Mouse (Mus musculus) forebrain, embryonic 10.5 days (tissue): ENCODE results near the gene Ptpn22. TPM values are rescaled to one million over a fixed set of nuclear protein-coding genes. Genes with fewer than 3 reads are reported as not detected.

Source experiments
- DNase-seq: peaks from one replicate; pipeline ENCODE4 v3.0.0-alpha.2; 2017; ENCODE audit warnings: low spot score; ENCODE audit errors: extremely low spot score
- H3K27ac ChIP-seq: fragments of 300-500 bp; sonication (generic); 2 replicates; pipeline ENCODE4 v1.5.1; 2016; ENCODE audit warnings: mild to moderate bottlenecking
- H3K27me3 ChIP-seq: fragments of 300-500 bp; sonication (generic); 2 replicates; pipeline ENCODE4 v1.6.1; 2016; ENCODE audit warnings: mild to moderate bottlenecking; ENCODE audit not compliant: poor library complexity, severe bottlenecking
- H3K36me3 ChIP-seq: fragments of 300-500 bp; sonication (generic); replicated peaks from 2 replicates; pipeline ENCODE4 v1.6.1; 2016; ENCODE audit warnings: mild to moderate bottlenecking, moderate library complexity
- H3K4me1 ChIP-seq: fragments of 300-500 bp; sonication (generic); 2 replicates; pipeline ENCODE4 v1.6.1; 2016
- H3K4me3 ChIP-seq: fragments of 300-500 bp; sonication (generic); 2 replicates; pipeline ENCODE4 v1.5.1; 2016; ENCODE audit warnings: mild to moderate bottlenecking, moderate library complexity
- H3K9me3 ChIP-seq: fragments of 300-500 bp; sonication (generic); 2 replicates; pipeline ENCODE4 v1.6.1; 2016; ENCODE audit warnings: mild to moderate bottlenecking, moderate library complexity
- WGBS: fragments of 180-500 bp; shearing (Covaris S2); methylation state at CpG from one replicate; pipeline ENCODE4 v1.1.7; 2016; 5-methylcytosine and 5-hydroxymethylcytosine counted together
- polyA plus RNA-seq: library from polyadenylated mRNA; unstranded; fragments of >200 nt; fragmentation: Nextera tagmentation; extraction: Ambion mirVana; gene quantifications from 2 replicates; pipeline ENCODE4 v1.2.1, GENCODE M21; 2016

Gene Ptpn22
- polyA plus RNA-seq, 1 experiment from 2014 or later, result 0.37 TPM

GRCm38 (mm10) chr3:103867424-103867971 lies 7.9 kb downstream of the Ptpn22 start:
- no peak for DNase-seq
- no peaks in the 10 kb centered on the region for H3K4me1 ChIP-seq
- H3K9me3 ChIP-seq, result no peaks in the 10 kb centered on the region
- H3K27ac ChIP-seq, result no peak overlapping the region
- no peak overlapping the region for H3K4me3 ChIP-seq
- H3K27me3 ChIP-seq, result no peaks in the 10 kb centered on the region
- 91% methylated on average over 5 of the region's 5 CpGs for WGBS
- no peaks in the 10 kb centered on the region for H3K36me3 ChIP-seq

- 80% methylated on average over 4 of the region's 4 CpGs for whole genome bisulfite sequencing
- no peak overlapping the region for H3K4me3 ChIP-seq
- H3K9me3 ChIP-seq, result no peaks in the 10 kb centered on the region
- no peaks in the 10 kb centered on the region for H3K4me1 ChIP-seq
- no peak overlapping the region for H3K27ac ChIP-seq
- no peaks in the 10 kb centered on the region for H3K27me3 ChIP-seq
- DNase-seq, result no peak
- no peaks in the 10 kb centered on the region for H3K36me3 ChIP-seq
These were observed 8.4 kb downstream of the Ptpn22 start for GRCm38 (mm10) chr3:103868008-103868407.

- no peak overlapping the region for H3K27ac ChIP-seq
- no peaks in the 10 kb centered on the region for H3K4me1 ChIP-seq
- WGBS, result 72% methylated on average over 3 of the region's 3 CpGs
- no peaks in the 10 kb centered on the region for H3K9me3 ChIP-seq
- no peak overlapping the region for H3K4me3 ChIP-seq
- no peak for DNase-seq
- H3K27me3 ChIP-seq, result no peaks in the 10 kb centered on the region
- no peaks in the 10 kb centered on the region for H3K36me3 ChIP-seq
These were observed 13.1 kb downstream of the Ptpn22 start for GRCm38 (mm10) chr3:103872663-103873098.

DNA sequence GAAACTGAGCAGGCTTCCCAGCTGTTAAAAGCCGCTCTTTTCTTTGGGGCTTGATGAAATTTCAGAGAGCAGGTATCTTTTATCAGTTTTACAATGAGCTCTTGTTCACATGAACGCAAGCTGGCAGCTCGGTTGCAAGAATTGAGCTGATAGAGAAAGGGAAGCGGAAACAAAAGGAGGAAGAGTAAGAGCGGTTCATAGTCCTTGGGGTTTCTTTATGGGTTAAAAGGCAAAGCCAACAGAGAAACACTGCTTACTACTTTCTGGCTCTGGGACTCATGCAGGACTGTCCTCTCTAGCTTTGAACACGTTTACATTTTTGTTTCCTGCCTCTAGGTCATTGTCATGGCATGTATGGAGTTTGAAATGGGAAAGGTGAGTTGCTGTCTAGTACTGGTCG lies 14.7 kb downstream of the Ptpn22 start:
- WGBS, result 82% methylated on average over 7 of the region's 7 CpGs

GRCm38 (mm10) chr3:103885946-103886345 lies 26.4 kb downstream of the Ptpn22 start:
- WGBS, result 84% methylated on average over 11 of the region's 11 CpGs
- Histone ChIP-seq H3K4me3 (no peak overlapping the region), H3K27me3 (no peaks in the 10 kb centered on the region), H3K36me3 (no peaks in the 10 kb centered on the region), H3K4me1 (no peaks in the 10 kb centered on the region), H3K9me3 (no peaks in the 10 kb centered on the region), H3K27ac (no peak overlapping the region)
- no peak for DNase-seq

More for the DNA sequence above, 14.7 kb downstream of the Ptpn22 start:
- H3K36me3 ChIP-seq, result no peaks in the 10 kb centered on the region
- H3K9me3 ChIP-seq, result no peaks in the 10 kb centered on the region
- no peaks in the 10 kb centered on the region for H3K27me3 ChIP-seq
- H3K27ac ChIP-seq, result no peak overlapping the region
- no peak overlapping the region for H3K4me3 ChIP-seq
- no peak for DNase-seq
- no peaks in the 10 kb centered on the region for H3K4me1 ChIP-seq

GRCm38 (mm10) chr3:103887581-103887980 lies 28.0 kb downstream of the Ptpn22 start:
- Histone ChIP-seq H3K4me3 (no peak overlapping the region), H3K9me3 (no peaks in the 10 kb centered on the region), H3K27me3 (no peaks in the 10 kb centered on the region), H3K36me3 (no peaks in the 10 kb centered on the region), H3K27ac (no peak overlapping the region), H3K4me1 (no peaks in the 10 kb centered on the region)
- DNase-seq, result no peak
- 44% methylated on average over 3 of the region's 3 CpGs for WGBS

DNA sequence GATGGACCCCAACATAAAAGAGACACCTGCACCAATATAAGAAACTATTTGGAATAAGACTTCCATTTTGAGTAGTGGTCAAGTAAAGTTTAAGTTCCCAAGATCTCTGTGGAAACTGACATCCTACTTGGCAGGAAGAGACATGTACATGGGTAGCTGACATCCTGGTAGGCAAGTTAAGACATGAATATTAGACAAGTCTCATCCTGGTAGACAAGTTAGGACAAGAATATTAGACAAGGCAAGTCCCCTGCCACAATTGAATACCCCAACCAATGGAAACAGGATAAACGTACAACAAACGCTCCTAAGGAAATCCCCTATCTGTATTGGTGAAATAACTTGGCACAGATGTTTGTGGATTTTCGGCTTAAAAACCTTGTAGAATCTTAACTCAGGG lies 33.8 kb downstream of the Ptpn22 start:
- Histone ChIP-seq H3K27me3 (no peaks in the 10 kb centered on the region), H3K4me1 (no peaks in the 10 kb centered on the region), H3K27ac (no peak overlapping the region), H3K4me3 (no peak overlapping the region), H3K36me3 (no peaks in the 10 kb centered on the region), H3K9me3 (no peaks in the 10 kb centered on the region)
- no peak for DNase-seq
- 88% methylated on average over 3 of the region's 3 CpGs for WGBS

DNA sequence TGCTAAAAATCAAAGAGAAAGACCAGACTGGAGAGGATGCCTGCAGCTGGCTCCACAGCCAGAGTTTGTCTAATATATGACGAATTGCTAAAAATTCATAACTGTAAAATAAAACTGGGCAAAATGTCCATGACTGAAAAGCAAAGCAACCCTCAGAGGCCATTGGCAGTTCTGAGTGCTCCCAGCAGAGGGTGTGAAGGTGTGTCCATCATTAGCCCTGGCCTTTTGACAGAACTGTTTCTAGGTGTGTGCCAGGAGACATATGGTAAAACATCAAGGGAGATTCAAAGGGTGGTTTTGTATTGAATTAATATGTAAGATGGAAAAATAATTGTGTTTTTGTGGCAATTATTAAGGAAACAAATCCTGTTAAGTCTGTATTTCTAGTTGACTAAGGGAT lies 45.1 kb downstream of the Ptpn22 start:
- Histone ChIP-seq H3K9me3 (no peaks in the 10 kb centered on the region), H3K4me1 (no peaks in the 10 kb centered on the region), H3K4me3 (no peak overlapping the region), H3K27ac (no peak overlapping the region), H3K27me3 (no peaks in the 10 kb centered on the region), H3K36me3 (no peaks in the 10 kb centered on the region)
- DNase-seq, result no peak
- 85% methylated on average over 1 of the region's 1 CpGs for WGBS

GRCm38 (mm10) chr3:103907335-103908030 lies 47.9 kb downstream of the Ptpn22 start:
- Histone ChIP-seq H3K27ac (no peak overlapping the region), H3K9me3 (no peaks in the 10 kb centered on the region), H3K36me3 (no peaks in the 10 kb centered on the region), H3K4me1 (no peaks in the 10 kb centered on the region), H3K4me3 (no peak overlapping the region), H3K27me3 (no peaks in the 10 kb centered on the region)
- 82% methylated on average over 5 of the region's 5 CpGs for WGBS
- no peak for DNase-seq

- no peaks in the 10 kb centered on the region for H3K27me3 ChIP-seq
- no peaks in the 10 kb centered on the region for H3K36me3 ChIP-seq
- no peak overlapping the region for H3K27ac ChIP-seq
- no peak for DNase-seq
- H3K4me1 ChIP-seq, result peaks cover 8% of the 10 kb centered on the region
- no peak overlapping the region for H3K4me3 ChIP-seq
- H3K9me3 ChIP-seq, result no peaks in the 10 kb centered on the region
- WGBS, result 85% methylated on average over 2 of the region's 2 CpGs
These were observed 49.2 kb downstream of the Ptpn22 start for GRCm38 (mm10) chr3:103908781-103909180.

DNA sequence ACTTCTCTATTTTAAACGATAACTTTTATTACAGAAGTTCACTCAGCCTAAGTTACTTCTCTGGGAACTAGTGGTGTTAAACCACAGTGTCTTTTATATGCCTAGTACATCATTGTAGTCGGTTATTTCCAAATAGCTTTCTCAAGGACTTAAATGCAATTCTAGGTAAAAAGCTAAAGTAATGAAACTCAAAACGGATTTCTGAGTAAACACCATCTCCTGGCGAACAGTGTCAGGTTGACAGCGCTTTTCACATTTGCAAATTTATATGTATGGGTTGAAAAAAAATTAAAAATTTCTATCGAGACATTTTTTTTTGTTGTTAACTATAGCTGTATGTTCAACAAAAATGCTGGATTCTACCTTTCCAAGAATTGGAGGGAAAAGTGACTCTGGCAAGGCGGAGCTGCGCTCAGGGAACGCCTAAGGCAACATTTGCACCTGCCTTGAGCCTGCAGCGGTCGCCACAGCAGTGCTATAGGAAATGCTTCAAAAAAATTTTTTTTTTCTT lies 53.9 kb downstream of the Ptpn22 start:
- Histone ChIP-seq H3K36me3 (no peaks in the 10 kb centered on the region), H3K4me1 (peaks cover 24% of the 10 kb centered on the region), H3K27me3 (no peaks in the 10 kb centered on the region), H3K27ac (peak overlapping the region; percentile 96), H3K9me3 (no peaks in the 10 kb centered on the region), H3K4me3 (peak overlapping the region; percentile 91)
- peak; percentile 38 for DNase-seq
- WGBS, result 10% methylated on average over 11 of the region's 11 CpGs

- Histone ChIP-seq H3K27ac (peak within 1 kb of the TSS; percentile 96), H3K36me3 (no peaks in the 10 kb centered on the region), H3K4me3 (peak within 1 kb of the TSS; percentile 91), H3K27me3 (no peaks in the 10 kb centered on the region), H3K9me3 (no peaks in the 10 kb centered on the region), H3K4me1 (peaks cover 24% of the 10 kb centered on the region)
- DNase-seq, result peak; percentile 98
- under 1% methylated on average over 55 of the region's 55 CpGs for WGBS
These were observed 54.5 kb downstream of the Ptpn22 start, which contains the start of gene Rsbn1 for GRCm38 (mm10) chr3:103914010-103914669. TSS of gene Rsbn1 (plus strand) at chr3:103914120.
